Mouse (Mus musculus) gastrocnemius, postnatal 4 days (tissue): ENCODE measurements around the gene Lilrb4a. TPM values are rescaled to one million over a fixed set of nuclear protein-coding genes. Genes with fewer than 3 reads are reported as not detected.
"Not testable (repeated sequence)": the region's sequence is repeated elsewhere in the genome, so short reads cannot be mapped to it uniquely, and the experiment has no call there.

Source experiments
- DNase-seq, 2 experiments: peaks; one replicate each; pipeline ENCODE4 v3.0.0; 2021 to 2022; ENCODE audit warnings: low spot score in 2 of 2, mixed read lengths in 2 of 2
- long read RNA-seq, 2 experiments: library from polyadenylated mRNA; stranded (forward); transcript quantifications; one replicate each; pipeline ENCODE4 v2.0.0; 2021
- total RNA-seq, 2 experiments: library from RNA; stranded (reverse); gene quantifications; 2 replicates each; pipeline ENCODE4 v1.2.3; 2021

Lilrb4a gene
- 1 to 10 TPM; 1.5 to 2.8 TPM for total RNA-seq
- long read RNA-seq, experiment 1, partial matches to known transcripts = 0 of 4 reads
- long read RNA-seq, experiment 1, other reads (novel, unspliced or antisense) = 3 of 4 reads
- long read RNA-seq, experiment 2, partial matches to known transcripts = 0 of 2 reads
- long read RNA-seq, experiment 2, other reads (novel, unspliced or antisense) = 0 of 2 reads

DNA sequence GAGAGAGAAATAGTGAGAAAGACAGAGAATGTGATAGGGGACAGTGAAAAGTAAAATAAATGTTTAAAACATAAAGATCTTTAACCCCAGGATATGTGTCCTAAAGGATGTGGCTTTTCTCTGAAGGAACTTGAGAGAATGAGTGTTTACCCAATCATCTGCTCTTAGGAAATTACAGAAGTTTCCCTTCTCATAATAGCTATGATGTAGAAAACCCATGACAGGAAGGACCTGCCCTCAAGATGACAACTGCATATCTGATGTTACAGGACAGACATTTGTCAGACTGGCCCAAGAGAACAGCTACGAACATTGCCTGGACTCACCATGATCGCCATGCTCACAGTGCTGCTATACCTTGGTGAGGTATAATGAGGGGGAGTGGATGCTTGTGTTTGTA is at the start of gene Lilrb4a:
Gene Lilrb4a, plus strand, starts transcription at position 266 of the 400 bp plus-strand sequence.
- not testable (repeated sequence) for DNase-seq

DNA sequence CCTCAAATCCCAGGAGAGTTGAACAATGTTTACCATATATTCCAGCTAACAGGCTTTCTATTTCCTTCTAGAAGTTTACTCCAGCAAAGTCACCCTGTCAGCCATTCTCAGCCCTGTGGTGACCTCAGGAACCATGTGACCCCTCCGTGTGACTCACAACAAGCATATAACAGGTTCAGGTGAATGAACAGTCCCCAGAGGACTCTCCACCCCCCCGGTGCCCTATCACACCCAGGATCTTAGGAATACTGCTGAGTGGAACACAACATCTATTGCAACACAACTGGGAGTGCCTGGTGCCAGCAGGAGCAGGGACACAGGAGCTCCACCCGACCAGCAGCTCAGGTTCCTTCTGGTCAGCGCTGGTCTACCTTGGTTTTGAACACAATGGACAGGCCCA is 39.1 kb upstream of the Lilrb4a start:
- DNase-seq = no peak

DNA sequence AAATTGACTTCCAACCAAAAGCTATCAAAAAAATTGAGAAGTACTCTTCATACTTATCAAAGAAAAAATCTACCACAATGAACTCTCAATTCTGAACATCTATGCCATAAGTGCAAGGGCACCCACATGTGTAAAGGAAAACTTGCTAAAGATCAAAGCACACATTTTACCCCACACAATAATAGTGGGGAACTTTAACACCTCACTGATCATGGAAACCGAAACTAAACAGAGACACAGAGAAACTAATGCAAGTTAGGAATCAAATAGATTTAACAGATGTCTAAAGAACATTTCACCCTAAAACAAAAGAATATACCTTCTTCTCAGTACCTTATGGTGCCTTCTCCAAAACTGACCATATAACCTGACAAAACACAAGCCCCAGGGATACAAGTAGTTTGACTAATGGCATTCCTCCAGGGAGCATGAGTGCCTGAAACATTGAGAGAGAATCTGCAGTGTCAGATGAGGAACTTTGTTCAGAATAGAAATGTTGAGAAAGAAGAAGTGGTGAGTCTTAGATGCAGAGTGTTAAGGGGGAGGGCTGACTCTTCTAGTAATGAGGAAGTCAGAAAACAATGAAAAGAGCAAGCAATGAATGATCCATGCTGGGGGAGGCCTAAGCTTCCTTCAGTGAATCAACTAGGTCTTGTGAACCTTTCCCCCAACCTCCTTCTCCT is 37.0 kb upstream of the Lilrb4a start:
- no peak for DNase-seq

DNA sequence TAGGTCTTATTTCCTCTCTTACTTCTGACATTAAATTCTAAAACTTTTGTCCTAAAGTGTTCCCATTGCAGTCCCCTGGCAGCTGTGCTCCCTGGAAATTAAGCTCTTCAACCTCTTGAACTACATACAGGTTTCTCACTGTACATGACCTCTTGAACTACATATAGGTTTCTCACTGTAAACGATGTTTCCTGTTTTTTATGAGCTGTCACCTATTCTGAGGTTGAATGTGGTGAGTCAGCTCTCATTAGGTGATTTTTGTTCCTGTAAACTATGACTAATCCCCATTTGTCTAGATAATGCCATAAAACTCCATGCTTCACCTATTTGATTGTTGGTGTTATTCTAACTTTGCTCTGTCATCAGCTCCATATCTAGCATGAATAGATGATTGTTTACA is 36.4 kb upstream of the Lilrb4a start:
- DNase-seq = no peak

DNA sequence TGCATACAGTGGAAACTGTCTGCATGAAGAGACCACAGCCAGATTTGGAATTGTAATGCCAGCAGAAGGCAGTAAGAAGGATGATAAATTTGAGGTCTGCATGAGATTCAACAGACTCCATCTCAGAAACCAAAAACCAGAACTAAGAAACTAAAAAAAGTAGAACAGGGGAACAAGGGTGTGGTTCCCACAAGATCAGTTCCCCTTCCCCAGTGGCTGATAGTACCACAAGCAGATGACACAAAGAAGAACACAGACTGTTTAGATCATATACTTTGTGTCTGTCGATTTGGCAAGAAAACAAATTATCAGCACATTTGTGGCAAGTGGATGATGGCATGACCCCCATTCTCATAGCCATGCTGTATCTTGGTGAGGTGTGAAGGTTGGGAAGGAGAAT is 35.0 kb upstream of the Lilrb4a start:
- no peak for DNase-seq

DNA sequence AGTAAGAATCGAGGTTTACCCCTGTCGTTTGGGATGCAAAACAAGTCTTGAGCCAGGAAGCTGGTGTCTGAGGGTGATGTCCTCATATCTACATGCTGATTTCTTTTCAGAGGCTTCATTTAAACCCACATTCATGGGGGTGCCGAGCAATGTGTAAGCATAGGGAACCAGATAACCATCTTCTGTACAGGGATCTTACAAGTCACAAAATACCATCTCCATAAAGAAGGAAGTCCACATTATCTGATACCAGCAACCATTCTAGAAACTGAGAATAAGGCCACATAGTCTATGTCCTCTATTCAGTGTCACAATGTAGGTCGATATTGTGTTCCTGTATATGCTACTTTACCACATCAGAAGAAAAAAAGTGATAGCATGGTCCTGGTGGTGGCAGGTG is 34.4 kb upstream of the Lilrb4a start:
- DNase-seq = no peak

DNA sequence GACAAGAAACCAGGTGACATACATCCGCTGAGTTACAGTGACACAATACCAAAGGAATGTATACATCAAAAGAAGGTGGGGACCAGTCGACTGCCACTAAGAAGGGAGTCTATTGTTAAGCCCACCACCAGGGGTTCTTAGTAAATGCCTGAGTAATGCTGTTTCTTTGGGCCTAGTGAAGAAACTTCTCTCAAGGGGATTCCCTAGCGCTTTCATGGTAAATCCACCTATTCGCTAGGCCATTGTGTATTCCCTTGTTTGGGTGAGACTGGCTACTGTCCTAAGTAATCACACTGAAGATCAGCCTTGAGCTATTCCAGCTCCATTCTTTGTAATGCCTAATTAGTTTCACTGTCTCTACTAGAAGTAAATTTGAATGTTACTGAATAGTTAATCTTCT is 27.0 kb upstream of the Lilrb4a start:
- DNase-seq = not testable (repeated sequence)

DNA sequence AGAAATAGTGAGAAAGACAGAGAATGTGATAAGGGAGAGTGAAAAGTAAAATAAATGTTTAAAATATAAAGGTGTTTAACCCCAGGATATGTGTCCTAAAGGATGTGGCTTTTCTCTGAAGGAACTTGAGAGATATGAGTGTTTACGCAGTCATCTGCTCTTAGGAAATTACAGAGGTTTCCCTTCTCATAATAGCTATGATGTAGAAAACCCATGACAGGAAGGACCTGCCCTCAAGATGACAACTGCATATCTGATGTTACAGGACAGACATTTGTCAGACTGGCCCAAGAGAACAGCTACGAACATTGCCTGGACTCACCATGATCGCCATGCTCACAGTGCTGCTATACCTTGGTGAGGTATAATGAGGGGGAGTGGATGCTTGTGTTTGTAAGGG is 10.4 kb upstream of the Lilrb4a start, which contains the start of the genes Gm49339 and Lilr4b:
Gene Gm49339, plus strand, starts transcription at position 216 of the 400 bp plus-strand sequence.
Gene Lilr4b, plus strand, starts transcription at position 236 of the 400 bp plus-strand sequence.
- DNase-seq = not testable (repeated sequence)

DNA sequence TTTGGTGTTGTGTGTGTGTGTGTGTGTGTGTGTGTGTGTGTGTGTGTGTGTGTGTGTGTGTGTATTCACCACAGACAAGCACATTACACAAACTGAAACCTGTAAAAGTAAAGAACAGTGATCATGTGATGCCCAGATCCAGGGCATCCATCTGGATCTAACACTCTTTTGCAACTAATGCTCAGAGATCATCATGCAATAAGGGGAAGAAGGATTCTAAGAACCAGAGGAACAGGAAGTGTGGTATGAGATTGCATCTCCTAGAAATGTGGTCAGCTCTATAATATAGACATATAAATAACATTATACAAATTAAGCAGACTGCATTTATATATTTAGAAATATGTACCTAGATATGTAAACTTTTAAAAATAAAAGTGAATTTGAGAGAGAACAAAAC is 29.3 kb downstream of the Lilrb4a start:
- no peak for DNase-seq

DNA sequence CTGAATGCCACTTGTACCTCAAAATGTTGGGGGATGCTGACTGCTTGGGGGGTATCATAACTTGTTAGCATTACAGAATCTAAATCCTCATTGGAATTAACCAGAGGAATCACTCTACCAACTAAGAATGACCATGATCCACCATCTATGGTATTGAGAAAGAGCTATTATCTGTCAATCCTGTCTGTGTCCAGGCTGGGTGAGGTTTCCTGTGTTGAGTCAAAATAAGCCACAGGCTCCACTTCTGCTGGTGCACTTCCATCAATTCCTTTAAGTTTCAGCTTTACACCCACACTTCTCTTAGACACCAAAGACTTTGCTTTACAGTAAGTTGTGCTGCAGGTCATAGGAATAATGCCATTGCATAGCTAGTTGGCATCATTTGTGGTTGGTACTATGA is 30.7 kb downstream of the Lilrb4a start:
- DNase-seq = no peak

DNA sequence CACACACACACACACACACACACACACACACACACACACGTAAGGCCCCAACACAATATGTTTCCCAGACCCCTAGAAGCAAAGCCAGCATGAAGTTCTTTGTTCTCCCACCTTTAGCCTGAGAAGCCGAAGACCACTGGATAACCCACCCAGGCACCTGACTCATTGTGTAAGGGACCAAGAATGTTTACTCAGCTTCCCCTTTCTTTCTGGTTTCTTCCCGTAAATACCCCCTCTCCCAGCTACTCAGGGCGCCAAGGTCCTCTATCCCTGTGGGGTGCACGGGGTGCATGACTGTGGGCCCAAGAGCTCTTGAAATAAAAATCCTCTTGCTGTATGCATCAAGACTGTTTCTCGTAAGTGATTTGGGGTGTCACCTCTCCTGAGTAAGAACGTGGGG is 35.3 kb downstream of the Lilrb4a start:
- no peak for DNase-seq

DNA sequence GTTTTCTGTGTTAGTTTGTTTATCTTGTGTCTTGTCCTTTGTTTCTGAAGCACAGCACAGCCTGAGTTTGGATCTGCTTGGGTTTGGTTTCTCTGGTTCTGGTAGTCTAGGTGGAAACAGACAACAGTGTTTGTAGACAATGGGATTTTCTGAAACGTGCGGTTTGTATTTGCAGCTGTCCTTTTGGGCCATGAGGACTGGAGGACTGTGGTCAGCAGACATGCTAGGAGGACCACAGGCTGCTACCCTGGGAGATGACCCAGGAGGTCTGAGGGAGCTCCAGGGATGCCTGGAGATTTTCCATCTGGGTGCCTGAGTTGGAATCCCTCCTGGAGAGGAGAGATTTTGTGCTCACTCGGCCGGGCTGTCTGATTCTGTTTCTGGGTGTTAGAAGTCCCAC is 35.9 kb downstream of the Lilrb4a start:
- no peak for DNase-seq

DNA sequence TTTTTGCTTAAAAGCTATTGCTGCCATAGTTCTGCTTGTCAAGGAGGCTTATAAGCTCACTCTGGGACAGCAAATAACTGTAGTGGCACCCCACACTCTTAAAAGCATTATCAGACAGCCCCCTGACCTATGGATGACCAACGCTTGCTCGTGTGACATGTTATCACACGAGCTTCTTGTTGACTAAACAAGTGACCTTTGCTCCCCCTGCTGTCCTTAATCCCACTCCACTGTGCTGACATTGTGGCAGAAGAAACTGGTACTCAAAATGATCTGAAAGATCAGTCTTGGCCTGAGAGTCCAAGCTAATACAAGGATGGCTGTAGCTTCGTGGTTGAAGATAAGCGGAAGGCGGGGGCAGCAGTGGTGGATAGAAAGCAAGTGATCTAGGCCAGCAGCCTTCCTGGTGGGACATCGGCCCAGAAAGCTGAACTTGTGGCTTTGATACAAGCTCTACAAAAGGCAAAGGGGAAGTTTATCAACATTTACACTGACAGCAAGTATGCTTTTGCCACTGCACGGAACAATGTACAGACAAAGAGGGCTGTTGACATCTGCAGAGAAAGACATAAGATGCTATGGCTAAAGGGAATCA is 38.2 kb downstream of the Lilrb4a start:
- no peak for DNase-seq

DNA sequence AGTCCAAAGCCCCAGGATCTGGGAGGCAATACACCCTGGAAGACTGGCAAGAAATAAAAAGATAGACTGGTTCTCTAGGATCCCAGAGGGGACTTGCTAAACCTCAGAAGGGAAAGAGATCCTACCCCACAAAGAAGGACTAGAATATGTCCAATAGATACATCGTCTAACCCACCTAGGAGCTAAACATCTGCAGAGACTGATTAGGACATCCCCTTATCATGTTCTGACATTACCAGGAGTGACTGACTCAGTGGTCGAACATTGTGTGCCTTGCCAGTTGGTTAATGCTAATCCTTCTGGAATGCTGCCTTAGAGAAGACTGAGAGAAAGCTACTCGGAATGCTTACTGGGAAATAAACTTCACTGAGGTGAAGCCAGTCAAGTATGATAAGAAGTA is 38.7 kb downstream of the Lilrb4a start:
- no peak for DNase-seq

DNA sequence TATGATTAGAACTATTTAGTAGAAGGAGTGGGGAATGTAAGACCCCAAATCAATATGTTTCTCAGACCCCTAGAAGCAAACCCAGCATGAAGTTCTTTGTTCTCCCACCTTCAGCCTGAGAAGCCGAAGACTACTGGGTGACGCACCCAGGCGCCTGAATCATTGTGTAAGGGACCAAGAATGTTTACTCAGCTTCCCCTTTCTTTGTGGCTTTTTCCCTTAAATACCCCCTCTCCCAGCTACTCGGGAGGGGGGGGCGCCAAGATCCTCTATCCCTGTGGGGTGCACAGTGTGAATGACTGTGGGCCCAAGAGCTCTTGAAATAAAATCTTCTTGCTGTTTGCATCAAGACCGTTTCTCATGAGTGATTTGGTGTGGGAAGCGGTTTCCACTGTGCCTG is 40.1 kb downstream of the Lilrb4a start:
- no peak for DNase-seq

Other genes starting within 250 kb of the Lilrb4a start
- gene Gm49339, start 10.3 kb upstream of the Lilrb4a start, total RNA-seq = 1 to 10 TPM; 1.3 to 1.4 TPM
- gene Lilr4b, start 10.3 kb upstream of the Lilrb4a start, total RNA-seq = 1 to 10 TPM; 3.0 to 3.3 TPM
- gene Fam162b, start 99.6 kb downstream of the Lilrb4a start, total RNA-seq = not detected
- not detected for gene Gprc6a, start 140.5 kb downstream of the Lilrb4a start, total RNA-seq
- not detected for gene Rfx6, start 186.8 kb downstream of the Lilrb4a start, total RNA-seq